ENCODE assay signal across 9 mouse cellular contexts in genomic region chr8:53607040-53607439, GRCm38 (mm10). TPM values are rescaled to one million over a fixed set of nuclear protein-coding genes. Genes with fewer than 3 reads are reported as not detected.
DNase-seq lines count a peak whose midpoint lies in the region; ATAC-seq and TF ChIP-seq lines count a peak whose summit lies in the region.
"Had no signal": no experiment of that assay in that cellular context is flagged by ENCODE, and none has a peak within 500 bp of the region (broad histone marks: within the 10 kb centered on the region; RNA-seq: fewer than 3 reads in every experiment).

No protein-coding gene starts in this region.

- H3K4me1 ChIP-seq in embryonic facial prominence, embryonic 11.5 days (ENCODE audit: control insufficient read depth, insufficient read depth, low read length), result no peaks in the 10 kb centered on the region
- no peaks in the 10 kb centered on the region for H3K4me1 ChIP-seq in intestine, embryonic 14.5 days (replicated peaks; ENCODE audit: control insufficient read depth, insufficient read depth, low read length)
- H3K4me1 ChIP-seq: hindbrain, embryonic 15.5 days had no signal

- no peak overlapping the region for H3K27ac ChIP-seq in embryonic facial prominence, embryonic 11.5 days (replicated peaks; ENCODE audit: low read depth, low read length)
- no peak overlapping the region for H3K27ac ChIP-seq in intestine, embryonic 14.5 days (ENCODE audit: low read depth)
- H3K27ac ChIP-seq: hindbrain, embryonic 15.5 days had no signal

- H3K4me3 ChIP-seq in embryonic facial prominence, embryonic 11.5 days (ENCODE audit: low read depth, low read length), result no peak overlapping the region
- no peak overlapping the region for H3K4me3 ChIP-seq in intestine, embryonic 14.5 days (ENCODE audit: low read depth, low read length)
- H3K4me3 ChIP-seq: hindbrain, embryonic 15.5 days had no signal

- H3K4me2 ChIP-seq in embryonic facial prominence, embryonic 11.5 days (ENCODE audit: low read depth, low read length), result no peak overlapping the region
- no peak overlapping the region for H3K4me2 ChIP-seq in intestine, embryonic 14.5 days (ENCODE audit: low read length)
- H3K4me2 ChIP-seq: hindbrain, embryonic 15.5 days had no signal

- 43% methylated on average over 3 of the region's 3 CpGs for WGBS in embryonic facial prominence, embryonic 11.5 days
- 34% methylated on average over 3 of the region's 3 CpGs for WGBS in intestine, embryonic 14.5 days

- POLR2A ChIA-PET in Patski (lab: Charles Lee), result interaction anchor here (0.7 kb wide), 1 partner anchor 1115 kb away, joined by 3 read pairs; no protein-coding TSS in a partner anchor

- ATAC-seq in Patski, result peak; percentile 71
- no peak for ATAC-seq in embryonic facial prominence, embryonic 11.5 days (replicated peaks; ENCODE audit: insufficient number of reproducible peaks, low FRiP score, low TSS enrichment, low read depth)
- peak; percentile 75; the same call in 1 of the 2 replicates for ATAC-seq in intestine, embryonic 14.5 days (replicated peaks; ENCODE audit: low FRiP score, low TSS enrichment, low read depth)

- no peaks in the 10 kb centered on the region for H3K27me3 ChIP-seq in Patski
- no peaks in the 10 kb centered on the region for H3K27me3 ChIP-seq in embryonic facial prominence, embryonic 11.5 days (ENCODE audit: control insufficient read depth, insufficient read depth, low read length)
- no peaks in the 10 kb centered on the region for H3K27me3 ChIP-seq in intestine, embryonic 14.5 days (replicated peaks; ENCODE audit: control insufficient read depth, insufficient read depth, low read length)
- H3K27me3 ChIP-seq: hindbrain, embryonic 15.5 days had no signal

- TF ChIP-seq CTCF in Patski (IDR thresholded peaks at IDR 0.05), result peak; percentile 81

- no peaks in the 10 kb centered on the region for H3K36me3 ChIP-seq in embryonic facial prominence, embryonic 11.5 days (replicated peaks; ENCODE audit: control insufficient read depth, insufficient read depth, low read depth, low read length)
- H3K36me3 ChIP-seq in intestine, embryonic 14.5 days (ENCODE audit: control insufficient read depth, insufficient read depth, low read length), result peaks cover 17% of the 10 kb centered on the region; the same call in 1 of the 2 replicates
- H3K36me3 ChIP-seq: hindbrain, embryonic 15.5 days had no signal

- DNase-seq in ovary, adult 18-20 months (ENCODE audit: low spot score), result peak; percentile 3
- DNase-seq in ovary, postnatal 36 days (ENCODE audit: low spot score), result no peak
- DNase-seq in Patski (ENCODE audit: low read depth, low spot score), result peak; percentile 3
- peak; percentile 67 for DNase-seq in embryonic facial prominence, embryonic 11.5 days (ENCODE audit: low spot score)
- no peak for DNase-seq in intestine, embryonic 14.5 days (ENCODE audit: low spot score)
- peak; percentile 26 for DNase-seq in lung, postnatal 14 days
- DNase-seq in layer of hippocampus, postnatal 14 days (ENCODE audit: low spot score in 2 of 2), result no peak
- no peak for DNase-seq in gastrocnemius, postnatal 10 days

- CTCF ChIA-PET in Patski (lab: Charles Lee), result interaction anchor here (0.9 to 2.1 kb wide), 4 partner anchors 11 to 57 kb away, joined by 3 to 6 read pairs (median 4); no protein-coding TSS in a partner anchor

- no peaks in the 10 kb centered on the region for H3K9me3 ChIP-seq in embryonic facial prominence, embryonic 11.5 days (replicated peaks; ENCODE audit: control insufficient read depth, low read length)
- H3K9me3 ChIP-seq in intestine, embryonic 14.5 days (ENCODE audit: control insufficient read depth, low read length), result no peaks in the 10 kb centered on the region
- H3K9me3 ChIP-seq: hindbrain, embryonic 15.5 days had no signal

- H3K9ac ChIP-seq in embryonic facial prominence, embryonic 11.5 days (replicated peaks; ENCODE audit: low read length), result no peak overlapping the region
- no peak overlapping the region for H3K9ac ChIP-seq in intestine, embryonic 14.5 days (ENCODE audit: low read length)
- H3K9ac ChIP-seq: hindbrain, embryonic 15.5 days had no signal

- in situ Hi-C loops in Patski (cut with MboI; ENCODE audit: low pct_unique_long_range_greater_than_20kb), result no loop called here

RNA-seq across cellular contexts. Expression of gene Neil3, which starts 31.8 kb away (rescaled TPM):
- polyA plus RNA-seq in Patski (2021), result 4.1 TPM
- polyA plus RNA-seq in embryonic facial prominence, embryonic 11.5 days (2014; fragmentation: Nextera tagmentation; extraction: Ambion mirVana), result 18.4 and 21.4 TPM in 2 replicates
- polyA plus RNA-seq in intestine, embryonic 14.5 days (2014; fragmentation: Nextera tagmentation; extraction: Ambion mirVana), result 24.2 and 27.8 TPM in 2 replicates
- 1 to 10 TPM in 1 of 2 experiments, under 1 TPM in 1; 0.79 to 1.4 TPM for total RNA-seq in layer of hippocampus, postnatal 14 days (2021)
- total RNA-seq in gastrocnemius, postnatal 10 days (2021), result 1 to 10 TPM; 5.6 to 7.5 TPM

Comparison
In these comparisons a context has a peak if more than half of its experiments do, and no peak if none do; other contexts are left out.
1. DNase-seq: peak in ovary, adult 18-20 months (single experiment), Patski (single experiment), embryonic facial prominence, embryonic 11.5 days (single experiment) and lung, postnatal 14 days (single experiment); none in ovary, postnatal 36 days (single experiment), intestine, embryonic 14.5 days (single experiment), layer of hippocampus, postnatal 14 days (0 of 2) and gastrocnemius, postnatal 10 days (single experiment).